Mouse (Mus musculus) naive thymus-derived CD4-positive, alpha-beta T cell, adult 5 months (primary cell): ENCODE measurements around the gene Gucy1b1. TPM values are rescaled to one million over a fixed set of nuclear protein-coding genes. Genes with fewer than 3 reads are reported as not detected.

Experiments
- polyA plus RNA-seq: library from polyadenylated mRNA; unstranded; fragments of 100-300 nt; shearing (Covaris generic); gene quantifications from one replicate; pipeline ENCODE4 v1.2.1, GENCODE M21; 2017

Gucy1b1 gene
- 1.0 TPM for polyA plus RNA-seq

DNA sequence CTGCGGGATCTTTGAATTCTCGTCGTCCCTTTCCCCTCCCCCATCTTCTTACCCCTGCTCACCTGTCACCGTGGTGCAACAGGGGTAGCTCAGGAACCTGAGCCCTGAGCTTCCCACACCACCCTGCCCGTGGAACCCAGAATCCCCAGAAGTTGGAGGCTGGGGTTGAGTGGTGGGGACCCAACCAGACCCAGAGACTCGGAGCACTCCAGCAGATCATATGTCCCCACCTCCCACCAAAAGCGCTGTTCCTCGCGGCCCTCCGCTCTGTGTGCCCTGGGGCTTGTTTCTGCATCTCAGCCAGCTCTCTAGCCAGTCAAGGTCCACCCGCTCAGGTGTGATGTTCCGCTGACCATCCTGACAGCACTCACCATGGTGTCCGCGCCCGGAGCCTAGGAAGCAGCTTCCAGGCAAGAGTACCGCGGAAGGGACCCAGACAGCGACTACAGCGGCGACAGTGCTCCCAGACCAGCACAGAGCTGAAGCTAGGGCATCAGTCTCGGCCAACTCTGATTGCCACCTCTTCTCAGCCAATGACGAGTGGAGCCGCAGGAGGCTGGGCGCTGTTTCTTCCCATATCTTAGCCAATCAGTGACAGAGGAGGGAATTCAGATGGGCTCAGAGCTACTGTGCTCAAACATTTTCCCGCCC is at the start of gene Gucy1b1:
Gene Gucy1b1 (minus strand): TSS at position 489 of the 651 bp plus-strand sequence.

Other genes starting within 250 kb of the Gucy1b1 start
- 43.8 TPM for gene Ctso, start 142.1 kb downstream of the Gucy1b1 start, polyA plus RNA-seq
- gene Tdo2, start 98.5 kb downstream of the Gucy1b1 start, polyA plus RNA-seq, result not detected
- gene Asic5, start 92.4 kb downstream of the Gucy1b1 start, polyA plus RNA-seq, result not detected
- 1.9 TPM for gene Gucy1a1, start 71.1 kb upstream of the Gucy1b1 start, polyA plus RNA-seq